Mouse (Mus musculus) right cerebral cortex, postnatal 10 days (tissue): ENCODE measurements at regions not wholly inside any gene's neighbourhood (a gene's known extent, or its start where the extent isn't known, plus 50 kb on each side); places are given as distances from the start of the nearest gene placed in this dataset.
A peak's percentile ranks its signal among the peaks of the same experiment; 100 is the strongest.

Source experiments
- DNase-seq, 2 experiments: peaks; one replicate each; pipeline ENCODE4 v3.0.0; 2021; ENCODE audit warnings: low spot score in 2 of 2

GRCm38 (mm10) chr7:129048023-129048422 is 208.8 kb upstream of the Plpp4 start:
- no peak for DNase-seq

- peak; percentile 59 to 64 for DNase-seq
These were observed 207.1 kb upstream of the Plpp4 start for GRCm38 (mm10) chr7:129049726-129050125.

GRCm38 (mm10) chr7:129050675-129051074 is 206.2 kb upstream of the Plpp4 start:
- no peak for DNase-seq

GRCm38 (mm10) chr7:129066891-129067290 is 189.9 kb upstream of the Plpp4 start:
- DNase-seq = no peak

- DNase-seq = no peak
These were observed 188.7 kb upstream of the Plpp4 start for GRCm38 (mm10) chr7:129068137-129068536.

- no peak for DNase-seq
These were observed 177.0 kb upstream of the Plpp4 start for GRCm38 (mm10) chr7:129079786-129080185.

GRCm38 (mm10) chr7:129091441-129091840 is 165.4 kb upstream of the Plpp4 start:
- DNase-seq = no peak

- no peak for DNase-seq
These were observed 160.3 kb upstream of the Plpp4 start for GRCm38 (mm10) chr7:129096374-129097069.

GRCm38 (mm10) chr7:129102437-129102836 is 154.4 kb upstream of the Plpp4 start:
- DNase-seq = peak; percentile 43 to 65

GRCm38 (mm10) chr7:129134176-129134575 is 122.7 kb upstream of the Plpp4 start:
- DNase-seq = no peak

GRCm38 (mm10) chr7:129134661-129135215 is 122.1 kb upstream of the Plpp4 start:
- no peak for DNase-seq

- DNase-seq = no peak
These were observed 119.4 kb upstream of the Plpp4 start for GRCm38 (mm10) chr7:129137303-129137990.

- no peak for DNase-seq
These were observed 114.8 kb upstream of the Plpp4 start for GRCm38 (mm10) chr7:129141942-129142598.

GRCm38 (mm10) chr7:129142599-129142949 is 114.3 kb upstream of the Plpp4 start:
- no peak for DNase-seq

GRCm38 (mm10) chr7:129155577-129155976 is 101.3 kb upstream of the Plpp4 start:
- DNase-seq = no peak

GRCm38 (mm10) chr7:129169971-129170370 is 86.9 kb upstream of the Plpp4 start:
- peak; percentile 32 to 54 for DNase-seq

GRCm38 (mm10) chr7:129190933-129191332 is 65.9 kb upstream of the Plpp4 start:
- no peak for DNase-seq

- DNase-seq = no peak
These were observed 49.8 kb upstream of the Plpp4 start for GRCm38 (mm10) chr7:129207029-129207428.
